Comparison of ENCODE assay signal across 24 mouse cellular contexts in genomic region chr4:127327258-127327657, GRCm38 (mm10). TPM values are rescaled to one million over a fixed set of nuclear protein-coding genes. Genes with fewer than 3 reads are reported as not detected.
A peak's percentile ranks its signal among the peaks of the same experiment; 100 is the strongest.
DNase-seq lines count a peak whose midpoint lies in the region; ATAC-seq and TF ChIP-seq lines count a peak whose summit lies in the region.
"Had no signal": no experiment of that assay in that cellular context is flagged by ENCODE, and none has a peak within 500 bp of the region (broad histone marks: within the 10 kb centered on the region; RNA-seq: fewer than 3 reads in every experiment).

No protein-coding gene starts in this region.

- H3K36me3 ChIP-seq in intestine, embryonic 15.5 days, result no peaks in the 10 kb centered on the region
- no peaks in the 10 kb centered on the region for H3K36me3 ChIP-seq in intestine, postnatal 0 days (ENCODE audit: control insufficient read depth, insufficient read depth)
- H3K36me3 ChIP-seq in C2C12 (ENCODE audit: control insufficient read depth, insufficient read depth), result no peaks in the 10 kb centered on the region
- peaks cover 2% of the 10 kb centered on the region; the same call in 1 of the 2 replicates for H3K36me3 ChIP-seq in small intestine, adult 2 months (ENCODE audit: control insufficient read depth, insufficient read depth, low read length)
- H3K36me3 ChIP-seq: embryonic facial prominence, embryonic 10.5 days; midbrain, embryonic 12.5 days; neural tube, embryonic 12.5 days had no signal

- H3K9ac ChIP-seq in intestine, embryonic 15.5 days, result no peak overlapping the region
- H3K9ac ChIP-seq in intestine, postnatal 0 days (ENCODE audit: low read depth, low read length), result no peak overlapping the region
- H3K9ac ChIP-seq: forebrain, embryonic 13.5 days; midbrain, embryonic 12.5 days; neural tube, embryonic 12.5 days had no signal

- peak; percentile 13 for DNase-seq in adipocyte (ENCODE audit: low spot score)
- no peak for DNase-seq in cerebellum, postnatal 10 days
- no peak for DNase-seq in yolk sac, embryonic 10.5 days (ENCODE audit: low spot score)
- DNase-seq: adrenal gland, postnatal 25 days; cerebellum, adult 2 months; gastrocnemius, postnatal 25 days; kidney, adult 8-10 months; kidney, postnatal 36 days; lung, adult 2 months; lung, postnatal 4 days; right cerebral cortex, adult 18-20 months; thymus, postnatal 14 days had no signal

- H3K79me3 ChIP-seq in C2C12 (ENCODE audit: low read depth), result no peaks in the 10 kb centered on the region

- peak; percentile 26 for ATAC-seq in intestine, embryonic 15.5 days
- no peak for ATAC-seq in intestine, postnatal 0 days
- ATAC-seq: forebrain, embryonic 13.5 days had no signal

- no peak overlapping the region for H3ac ChIP-seq in C2C12 (ENCODE audit: control insufficient read depth, insufficient read length, low read depth)

- H3K79me2 ChIP-seq in C2C12 (ENCODE audit: control insufficient read depth, insufficient read depth), result no peaks in the 10 kb centered on the region

- H3K4me3 ChIP-seq in intestine, embryonic 15.5 days (replicated peaks), result no peak overlapping the region
- H3K4me3 ChIP-seq in intestine, postnatal 0 days (ENCODE audit: low read depth, low read length), result no peak overlapping the region
- H3K4me3 ChIP-seq in C2C12 (ENCODE audit: insufficient read depth, poor library complexity, severe bottlenecking), result no peak overlapping the region
- H3K4me3 ChIP-seq in small intestine, adult 2 months (ENCODE audit: low read depth, low read length), result no peak overlapping the region
- H3K4me3 ChIP-seq: embryonic facial prominence, embryonic 10.5 days; forebrain, embryonic 13.5 days; midbrain, embryonic 12.5 days; neural tube, embryonic 12.5 days had no signal

- peaks cover 50% of the 10 kb centered on the region for H3K27me3 ChIP-seq in intestine, embryonic 15.5 days (replicated peaks)
- H3K27me3 ChIP-seq in intestine, postnatal 0 days (replicated peaks; ENCODE audit: control insufficient read depth, insufficient read depth, low read length), result peaks cover 17% of the 10 kb centered on the region
- no peaks in the 10 kb centered on the region for H3K27me3 ChIP-seq in C2C12 (ENCODE audit: control insufficient read depth, insufficient read depth, insufficient read length)
- H3K27me3 ChIP-seq in small intestine, adult 2 months (ENCODE audit: control insufficient read depth, insufficient read depth, low read length), result no peaks in the 10 kb centered on the region

- H3K27ac ChIP-seq in intestine, embryonic 15.5 days, result no peak overlapping the region
- H3K27ac ChIP-seq in intestine, postnatal 0 days (ENCODE audit: low read depth, low read length), result no peak overlapping the region
- H3K27ac ChIP-seq in small intestine, adult 2 months (ENCODE audit: insufficient read depth, low read depth, low read length), result peak overlapping the region; percentile 52; the same call in 1 of the 2 replicates
- H3K27ac ChIP-seq: embryonic facial prominence, embryonic 10.5 days; forebrain, embryonic 13.5 days; midbrain, embryonic 12.5 days; neural tube, embryonic 12.5 days had no signal

- no peak for TF ChIP-seq CTCF in intestine, postnatal 0 days (IDR thresholded peaks at IDR 0.05; ENCODE audit: low read depth)
- TF ChIP-seq CTCF in C2C12 (IDR thresholded peaks at IDR 0.05; ENCODE audit: control insufficient read depth, insufficient read depth, insufficient read length), result no peak
- TF ChIP-seq CTCF in small intestine, adult 2 months (IDR thresholded peaks at IDR 0.05; ENCODE audit: extremely low read depth, insufficient read length, insufficient replicate concordance, low read depth, low read length), result no peak

- no peaks in the 10 kb centered on the region for H3K9me3 ChIP-seq in intestine, embryonic 15.5 days
- H3K9me3 ChIP-seq in intestine, postnatal 0 days (ENCODE audit: control insufficient read depth), result no peaks in the 10 kb centered on the region
- H3K9me3 ChIP-seq: embryonic facial prominence, embryonic 10.5 days; forebrain, embryonic 13.5 days; midbrain, embryonic 12.5 days; neural tube, embryonic 12.5 days had no signal

- no peak overlapping the region for H3K4me2 ChIP-seq in intestine, embryonic 15.5 days (replicated peaks)
- no peak overlapping the region for H3K4me2 ChIP-seq in intestine, postnatal 0 days (replicated peaks; ENCODE audit: low read depth)
- H3K4me2 ChIP-seq: forebrain, embryonic 13.5 days; liver, embryonic 11.5 days; midbrain, embryonic 12.5 days; neural tube, embryonic 12.5 days had no signal

- H3K4me1 ChIP-seq in intestine, embryonic 15.5 days (replicated peaks), result peaks cover 10% of the 10 kb centered on the region
- H3K4me1 ChIP-seq in intestine, postnatal 0 days (replicated peaks; ENCODE audit: control insufficient read depth, insufficient read depth, low read length), result no peaks in the 10 kb centered on the region
- H3K4me1 ChIP-seq in small intestine, adult 2 months (ENCODE audit: control insufficient read depth, insufficient read depth, insufficient read length, low read length), result peaks cover 32% of the 10 kb centered on the region

- WGBS in intestine, embryonic 15.5 days, result 41% methylated on average over 7 of the region's 7 CpGs
- 27% methylated on average over 7 of the region's 7 CpGs for WGBS in intestine, postnatal 0 days
- 13% methylated on average over 7 of the region's 7 CpGs for WGBS in small intestine, adult 2 months

- TF ChIP-seq POLR2A in small intestine, adult 2 months (IDR thresholded peaks at IDR 0.05; ENCODE audit: low read depth, low read length), result no peak

TF ChIP-seq in C2C12, 6 proteins besides CTCF, POLR2A, EP300 and RAD21:
- TF ChIP-seq MYOD1 (IDR thresholded peaks at IDR 0.05; ENCODE audit: control insufficient read depth, insufficient read length, low read depth), result no peak
- TF ChIP-seq MAX (IDR thresholded peaks at IDR 0.05), result peak; percentile 64
- peak; percentile 61 for TF ChIP-seq FOSL1 (IDR thresholded peaks at IDR 0.05; ENCODE audit: insufficient read depth, low read length, poor library complexity, severe bottlenecking)

RNA-seq across cellular contexts. Expression of gene Gjb3, which starts 3.4 kb away (rescaled TPM):
- 4.1 and 4.2 TPM in 2 replicates for polyA plus RNA-seq in intestine, embryonic 15.5 days (2015; fragmentation: Nextera tagmentation; extraction: Ambion mirVana)
- polyA plus RNA-seq in intestine, postnatal 0 days (2015; fragmentation: Nextera tagmentation; extraction: Ambion mirVana), result 0.68 and 1.3 TPM in 2 replicates
- 1.8 TPM for polyA plus RNA-seq in C2C12 (2012; fragmentation: generic; extraction: Trizol)
- 3.5 and 21.3 TPM in 2 replicates for polyA plus RNA-seq in small intestine, adult 2 months (2012; rRNA removed)
- polyA plus RNA-seq: forebrain, embryonic 13.5 days had no signal

RNA-seq across cellular contexts. Expression of gene Gja4, which starts 13.4 kb away (rescaled TPM):
- 20.0 and 21.0 TPM in 2 replicates for polyA plus RNA-seq in intestine, embryonic 15.5 days (2015; fragmentation: Nextera tagmentation; extraction: Ambion mirVana)
- polyA plus RNA-seq in intestine, postnatal 0 days (2015; fragmentation: Nextera tagmentation; extraction: Ambion mirVana), result 11.4 and 13.8 TPM in 2 replicates
- 0.07 TPM for polyA plus RNA-seq in C2C12 (2012; fragmentation: generic; extraction: Trizol)
- 5.1 and 7.0 TPM in 2 replicates for polyA plus RNA-seq in small intestine, adult 2 months (2012; rRNA removed)

RNA-seq across cellular contexts. Expression of gene Gjb4, which starts 26.6 kb away (rescaled TPM):
- 0.16 TPM in 1 of 2 replicates, not detected in the other for polyA plus RNA-seq in intestine, embryonic 15.5 days (2015; fragmentation: Nextera tagmentation; extraction: Ambion mirVana)
- polyA plus RNA-seq in intestine, postnatal 0 days (2015; fragmentation: Nextera tagmentation; extraction: Ambion mirVana), result 0.13 and 0.26 TPM in 2 replicates
- 9.0 TPM for polyA plus RNA-seq in C2C12 (2012; fragmentation: generic; extraction: Trizol)
- polyA plus RNA-seq in small intestine, adult 2 months (2012; rRNA removed), result 0.18 and 0.53 TPM in 2 replicates
- polyA plus RNA-seq: embryonic facial prominence, embryonic 10.5 days; forebrain, embryonic 13.5 days; frontal cortex, adult 2 months; heart, postnatal 0 days; liver, embryonic 11.5 days; midbrain, embryonic 12.5 days; neural tube, embryonic 12.5 days; testis, adult 2 months had no signal

RNA-seq across cellular contexts. Expression of gene Gjb5, which starts 30.7 kb away (rescaled TPM):
- 0.68 and 0.89 TPM in 2 replicates for polyA plus RNA-seq in intestine, embryonic 15.5 days (2015; fragmentation: Nextera tagmentation; extraction: Ambion mirVana)
- polyA plus RNA-seq in intestine, postnatal 0 days (2015; fragmentation: Nextera tagmentation; extraction: Ambion mirVana), result 1.3 and 1.6 TPM in 2 replicates
- polyA plus RNA-seq in C2C12 (2012; fragmentation: generic; extraction: Trizol), result 0.37 TPM
- polyA plus RNA-seq in small intestine, adult 2 months (2012; rRNA removed), result 0.10 and 0.23 TPM in 2 replicates
- polyA plus RNA-seq: forebrain, embryonic 13.5 days had no signal
